Mouse (Mus musculus) lung, postnatal 4 days (tissue): ENCODE measurements around the gene Timm44.

ENCODE experiments used
- DNase-seq, 2 experiments: peaks; one replicate each; pipeline ENCODE4 v3.0.0; 2021

The Timm44 gene

DNA sequence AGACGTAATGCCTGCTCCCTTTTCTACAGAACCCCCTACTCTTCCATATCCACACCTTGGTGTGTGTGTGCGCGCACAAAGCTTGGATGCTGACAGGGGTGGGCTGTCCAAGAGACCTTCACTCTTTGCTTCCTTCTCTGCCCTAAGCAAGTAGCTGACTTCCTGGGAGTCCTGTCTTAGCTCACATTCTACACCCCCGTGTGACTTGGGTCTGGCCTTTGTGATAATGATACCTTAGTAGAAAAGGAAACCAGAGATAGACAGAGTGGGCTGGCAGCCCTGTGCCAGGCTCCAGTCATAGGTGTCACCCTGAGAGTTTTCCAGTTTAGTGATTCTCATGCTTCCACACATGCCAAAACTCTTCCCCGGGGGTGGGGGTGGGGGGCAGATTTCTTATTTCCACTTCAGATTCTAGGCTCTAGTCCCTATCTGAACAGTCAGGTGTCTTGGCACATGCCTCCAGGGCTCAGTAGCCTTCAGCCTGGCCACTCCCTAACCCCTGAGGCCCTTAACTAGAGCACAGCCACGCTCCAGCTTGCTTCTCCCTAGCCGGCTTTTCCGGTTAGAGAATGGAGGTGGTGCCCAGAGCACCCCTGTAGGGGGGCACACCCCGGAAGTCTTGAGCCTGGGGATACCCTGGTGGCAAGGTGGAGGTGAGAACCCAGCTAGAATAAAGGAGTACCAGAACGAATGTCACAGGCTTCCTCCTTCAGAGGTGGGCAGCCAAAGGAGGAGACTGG is 44.9 kb downstream of the Timm44 start:
- DNase-seq: peak; percentile 42 to 70

DNA sequence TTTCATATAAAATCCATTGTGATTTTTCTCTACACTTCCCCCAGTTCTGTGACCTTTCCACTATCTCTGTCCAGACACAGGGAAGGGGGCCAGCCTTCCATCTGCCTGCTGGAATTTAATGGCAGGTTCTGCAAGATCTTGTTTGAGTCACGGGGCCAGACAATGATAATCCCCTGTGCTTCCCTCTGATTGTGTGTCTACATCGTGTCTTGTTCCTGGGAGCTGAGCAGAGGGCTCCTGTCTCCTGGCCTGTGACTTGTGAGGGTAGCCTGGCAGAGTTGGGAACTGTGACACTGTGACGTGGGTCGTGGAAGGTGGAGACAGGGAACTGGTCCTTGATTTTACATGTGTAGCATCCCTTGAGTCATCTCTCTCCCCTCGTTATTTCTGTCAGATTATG is 45.9 kb downstream of the Timm44 start:
- DNase-seq: no peak

DNA sequence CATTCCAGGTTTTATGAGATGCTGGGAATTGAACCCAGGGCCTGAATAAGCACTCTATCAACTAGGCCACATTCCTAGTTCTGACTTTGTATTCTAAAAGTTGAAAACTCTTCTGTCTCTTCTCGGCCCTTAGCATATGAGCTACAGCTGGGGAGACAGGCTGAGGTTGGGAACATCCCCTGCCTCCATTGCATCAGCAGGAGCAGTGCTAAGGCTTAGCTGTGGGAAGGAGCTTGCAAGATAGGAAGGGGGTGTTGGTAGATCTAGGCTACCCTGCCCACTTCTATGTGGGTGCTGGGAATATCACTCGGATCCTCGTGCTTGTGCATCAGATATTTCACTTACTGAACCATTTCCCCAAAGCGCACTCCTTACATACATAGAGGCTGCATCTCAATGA is 47.8 kb downstream of the Timm44 start:
- no peak for DNase-seq

DNA sequence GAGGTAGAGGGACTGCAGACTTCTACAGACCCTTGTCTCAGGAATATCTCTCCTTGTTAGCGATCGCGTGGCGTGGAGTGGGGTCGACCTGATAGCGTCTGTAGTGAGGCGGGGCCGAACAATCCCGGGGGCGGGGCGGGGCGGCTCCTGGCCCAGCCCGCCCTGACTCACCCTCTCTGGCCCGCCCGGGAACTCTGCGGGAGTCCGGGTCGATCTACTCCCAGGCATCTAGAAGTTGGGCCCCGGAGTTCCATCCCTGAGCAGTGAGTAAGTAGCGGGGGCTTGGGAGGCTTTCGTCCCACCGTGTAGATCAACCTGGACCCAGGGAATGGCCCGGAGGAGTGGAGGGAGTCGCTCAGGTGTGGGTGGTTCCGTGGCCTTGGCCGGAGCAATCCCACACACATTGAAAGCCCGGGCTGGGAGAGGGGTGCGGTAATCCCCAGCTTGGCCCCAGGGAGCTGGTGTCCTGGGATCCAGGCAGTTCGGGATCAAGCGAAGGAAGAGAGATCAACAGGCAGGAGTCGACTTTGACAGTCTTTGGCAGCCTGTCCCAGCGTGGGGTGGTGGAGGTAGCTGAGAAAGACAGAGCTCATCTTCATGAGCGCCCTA is 48.9 kb downstream of the Timm44 start, which contains the start of gene Lrrc8e:
Gene Lrrc8e, plus strand, starts transcription at position 89 of the 609 bp plus-strand sequence.
- DNase-seq: peak; percentile 48 to 49

DNA sequence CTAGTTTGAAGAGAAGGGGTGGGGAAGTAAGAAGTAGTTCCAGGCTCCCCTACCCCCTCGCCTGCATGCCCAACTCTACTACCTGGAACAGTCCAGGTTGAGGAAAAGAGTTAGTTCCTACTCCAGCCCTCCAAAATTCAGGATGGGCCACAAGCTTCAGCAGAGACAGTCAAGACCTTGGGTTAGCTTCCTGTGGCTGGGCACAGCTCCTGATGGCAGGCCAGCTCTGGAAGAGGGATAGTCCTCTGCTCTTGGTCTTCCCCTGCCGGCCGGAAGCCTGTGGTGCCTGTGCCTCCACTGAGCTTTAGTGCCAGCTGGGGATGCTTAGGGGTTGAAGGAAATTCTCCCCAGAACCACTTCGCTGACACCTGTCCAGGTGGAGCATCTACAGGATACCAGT is 49.4 kb downstream of the Timm44 start:
- no peak for DNase-seq

DNA sequence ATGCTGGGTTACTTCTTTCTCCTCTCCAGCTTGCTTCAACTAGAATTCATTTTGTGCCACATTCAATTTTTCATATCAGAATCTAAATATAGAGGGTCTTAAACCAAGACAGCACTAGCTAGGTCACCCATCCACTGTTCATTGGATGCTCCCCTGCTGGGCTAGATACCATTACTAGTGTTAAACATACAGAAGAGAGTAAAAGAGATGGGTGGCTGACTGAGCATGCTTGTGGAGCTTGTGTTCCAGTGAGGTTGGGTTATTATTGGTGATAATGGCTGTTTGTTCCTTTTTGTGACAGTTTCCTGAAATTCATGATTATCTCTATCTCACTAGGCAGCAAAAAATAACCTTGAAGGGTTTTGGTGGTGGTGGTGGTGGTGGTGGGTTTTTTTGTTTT is 53.7 kb downstream of the Timm44 start:
- no peak for DNase-seq

DNA sequence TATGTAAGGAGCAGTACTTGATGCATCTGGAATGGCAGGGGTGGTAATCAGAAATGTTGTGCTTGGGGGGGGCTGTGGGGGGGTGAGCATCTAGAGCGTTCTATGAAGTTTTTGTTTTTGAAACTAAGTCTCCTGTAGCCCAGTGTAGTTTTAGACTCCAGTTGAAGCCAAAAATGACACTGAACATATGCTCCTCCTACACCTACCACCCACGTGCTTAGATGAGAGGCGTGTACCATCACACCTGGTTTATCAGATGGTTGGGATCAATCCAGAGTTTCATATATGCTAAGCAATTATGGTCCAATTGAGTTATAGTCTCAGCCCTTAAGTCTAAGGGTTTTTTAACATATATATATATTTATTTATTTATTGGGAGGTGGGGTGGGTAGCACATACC is 56.1 kb downstream of the Timm44 start:
- DNase-seq: no peak

DNA sequence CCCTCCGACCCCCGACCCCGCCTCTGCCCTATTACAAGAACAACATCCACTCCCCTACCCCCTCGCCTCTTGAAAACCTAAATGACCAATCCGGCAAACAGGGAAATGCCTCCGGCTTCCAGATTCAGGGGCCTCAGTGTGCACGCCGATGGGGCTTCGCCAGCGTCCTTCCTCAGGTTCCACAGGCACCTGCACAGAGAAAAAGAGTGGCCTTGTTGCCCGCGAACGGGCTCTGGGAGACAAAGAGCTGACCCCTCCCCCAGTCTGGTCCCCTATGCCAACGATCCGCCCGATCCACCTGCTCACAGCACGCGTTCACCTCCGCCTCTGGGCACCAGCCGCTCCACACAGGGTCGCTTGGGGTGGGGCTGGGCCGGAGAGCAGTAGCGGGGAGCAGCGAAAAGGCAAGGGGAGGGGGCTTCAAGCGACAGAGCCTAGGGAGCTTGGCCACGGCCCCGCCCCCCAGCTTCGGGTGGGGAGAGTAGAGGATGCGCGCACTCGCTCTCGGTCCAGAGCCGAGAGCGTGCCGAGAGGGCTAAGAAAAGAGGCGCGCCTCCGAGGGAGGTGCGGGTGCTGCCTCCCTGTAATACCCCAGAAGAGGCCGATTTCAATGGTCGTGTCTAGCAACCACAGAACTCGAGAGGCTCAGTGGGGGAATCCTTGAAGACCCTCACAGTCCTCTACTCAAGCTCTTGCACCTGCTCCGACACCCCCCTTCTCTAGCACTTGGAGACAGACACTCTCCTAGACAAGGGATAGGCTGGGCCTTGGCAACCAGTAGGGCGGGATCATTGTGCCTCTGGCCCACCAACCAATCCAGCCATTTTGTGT is 58.7 kb downstream of the Timm44 start, which contains the start of gene Prr36:
Gene Prr36, minus strand, starts transcription at position 669 of the 831 bp plus-strand sequence.
- DNase-seq: peak in 1 of 2 experiments; percentile 34

DNA sequence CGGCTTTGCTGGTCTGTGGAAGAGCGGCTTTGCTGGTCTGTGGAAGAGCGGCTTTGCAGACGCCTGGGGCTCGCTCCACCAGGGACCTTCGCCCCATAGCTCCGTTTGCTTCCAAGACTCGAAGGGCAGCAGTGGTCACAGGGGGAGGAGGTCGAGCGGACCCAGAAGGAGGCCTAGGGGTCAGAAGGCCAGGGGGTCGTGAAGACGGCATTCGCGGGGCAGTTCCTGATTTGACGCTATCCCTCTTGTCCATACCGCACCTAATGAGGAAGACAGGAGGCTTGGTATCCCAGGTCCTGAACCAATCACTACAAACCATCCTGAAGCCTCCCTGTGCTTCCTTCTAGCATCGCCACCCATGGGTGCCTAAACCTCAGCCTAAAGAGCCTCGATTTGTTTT is 59.4 kb downstream of the Timm44 start:
- DNase-seq: no peak

GRCm38 (mm10) chr8:4214006-4214980 is 61.4 kb downstream of the Timm44 start:
- DNase-seq: peak; percentile 82 to 89

DNA sequence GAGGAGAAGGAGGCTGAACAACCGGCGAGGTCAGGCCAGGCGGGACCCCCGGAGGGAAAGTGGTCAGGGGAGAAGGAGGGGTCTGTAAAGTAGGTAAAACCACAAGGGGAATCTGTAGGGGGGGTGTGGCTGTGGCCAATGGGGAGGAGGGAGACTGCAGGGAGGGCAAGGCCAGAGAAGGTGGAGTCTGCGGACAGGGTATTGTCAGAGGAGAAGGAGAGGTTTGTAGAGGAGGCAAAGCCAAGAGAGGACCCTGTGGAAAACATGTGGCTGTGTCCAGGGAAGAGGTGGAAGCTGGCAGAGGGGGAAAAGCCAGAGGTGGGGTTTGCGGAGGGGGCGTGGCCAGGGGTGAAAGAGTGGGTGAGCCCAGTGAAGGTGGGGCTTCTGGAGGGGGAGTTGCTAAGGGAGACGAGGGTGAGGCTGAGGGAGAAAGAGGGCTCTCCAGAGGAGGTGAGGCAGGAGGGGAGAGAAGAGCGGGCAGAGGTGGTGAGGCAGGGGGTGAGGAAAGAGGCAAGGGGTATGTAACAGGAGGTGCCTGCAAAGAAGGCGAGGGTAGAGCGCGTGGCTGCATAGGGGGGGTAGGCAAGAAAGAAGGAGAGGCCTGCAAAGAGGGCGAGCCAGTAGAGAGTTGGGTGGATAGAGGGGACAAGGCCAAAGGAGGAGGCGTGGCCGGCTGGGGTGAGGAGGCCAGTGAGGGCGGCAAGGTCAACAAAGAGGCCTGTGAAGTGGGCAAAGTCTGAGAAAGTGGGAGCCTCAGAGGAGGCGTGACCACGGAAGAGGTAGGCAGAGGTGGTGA is 62.3 kb downstream of the Timm44 start:
- DNase-seq: peak; percentile 76 to 86

GRCm38 (mm10) chr8:4212809-4213209 is 62.9 kb downstream of the Timm44 start:
- peak; percentile 26 to 37 for DNase-seq

DNA sequence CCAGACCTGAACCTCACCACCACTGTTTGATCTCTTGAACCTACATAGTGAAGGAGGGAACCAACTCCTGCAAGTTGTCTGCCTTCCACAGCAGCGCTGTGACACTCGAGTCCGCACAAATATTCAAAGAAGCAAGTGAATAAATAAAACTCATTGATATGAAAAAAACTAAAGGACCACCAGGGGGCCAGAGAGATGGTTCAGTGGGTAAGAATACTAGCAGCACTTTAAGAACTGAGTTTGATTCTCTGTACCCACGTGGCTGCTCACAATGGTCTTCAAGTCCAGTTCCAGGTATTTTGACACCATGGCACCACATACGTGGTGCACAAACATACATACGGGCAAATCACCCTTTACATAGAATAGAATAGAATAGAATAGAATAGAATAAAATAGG is 64.6 kb downstream of the Timm44 start:
- DNase-seq: no peak
